Mouse (Mus musculus): ENCODE measurements around the gene Crybb1. TPM values are rescaled to one million over a fixed set of nuclear protein-coding genes. Genes with fewer than 3 reads are reported as not detected.

Crybb1 gene
- polyA plus RNA-seq, 1 experiment: 0.40 TPM

DNA sequence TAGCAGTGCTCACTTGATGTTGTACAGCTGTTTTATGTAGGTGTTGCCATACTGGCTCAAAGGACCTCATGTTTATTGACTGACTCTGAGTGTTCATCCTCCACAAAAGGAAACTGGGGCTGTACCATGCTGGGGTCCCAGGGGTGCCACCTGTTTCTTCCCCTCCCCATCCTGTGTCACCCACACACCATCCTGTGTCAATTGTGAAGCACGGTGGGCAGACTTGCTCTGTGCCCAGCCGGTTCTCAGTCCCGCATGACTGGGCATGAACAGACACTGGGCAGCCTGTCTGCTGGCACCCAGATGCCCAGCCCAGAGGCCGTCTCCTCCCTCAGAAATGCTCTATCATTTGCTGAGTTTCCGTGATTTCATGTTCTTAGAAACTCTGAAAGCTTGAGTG is 36.3 kb downstream of the Crybb1 start:
- TF ChIP-seq CTCF (IDR thresholded peaks at IDR 0.05; ENCODE audit: borderline replicate concordance, control insufficient read depth, extremely low read depth, insufficient read depth, low read length, poor library complexity): no peak
- no peak for TF ChIP-seq POLR2A (IDR thresholded peaks at IDR 0.05; ENCODE audit: control insufficient read depth, extremely low read depth, insufficient read depth, low read length, poor library complexity)
- WGBS: 57% methylated on average over 5 of the region's 5 CpGs
- DNase-seq: peak; percentile 46
- Histone ChIP-seq H3K36me3 (ENCODE audit: control insufficient read depth, insufficient read depth, low read length) (no peaks in the 10 kb centered on the region), H3K27ac (ENCODE audit: control insufficient read depth, insufficient read depth, low read length) (no peak overlapping the region), H3K4me1 (replicated peaks; ENCODE audit: control insufficient read depth, insufficient read depth, low read length) (peaks cover 45% of the 10 kb centered on the region), H3K27me3 (ENCODE audit: control insufficient read depth, insufficient read depth, low read length) (no peaks in the 10 kb centered on the region), H3K4me3 (ENCODE audit: control insufficient read depth, insufficient read depth, low read length) (no peak overlapping the region)

DNA sequence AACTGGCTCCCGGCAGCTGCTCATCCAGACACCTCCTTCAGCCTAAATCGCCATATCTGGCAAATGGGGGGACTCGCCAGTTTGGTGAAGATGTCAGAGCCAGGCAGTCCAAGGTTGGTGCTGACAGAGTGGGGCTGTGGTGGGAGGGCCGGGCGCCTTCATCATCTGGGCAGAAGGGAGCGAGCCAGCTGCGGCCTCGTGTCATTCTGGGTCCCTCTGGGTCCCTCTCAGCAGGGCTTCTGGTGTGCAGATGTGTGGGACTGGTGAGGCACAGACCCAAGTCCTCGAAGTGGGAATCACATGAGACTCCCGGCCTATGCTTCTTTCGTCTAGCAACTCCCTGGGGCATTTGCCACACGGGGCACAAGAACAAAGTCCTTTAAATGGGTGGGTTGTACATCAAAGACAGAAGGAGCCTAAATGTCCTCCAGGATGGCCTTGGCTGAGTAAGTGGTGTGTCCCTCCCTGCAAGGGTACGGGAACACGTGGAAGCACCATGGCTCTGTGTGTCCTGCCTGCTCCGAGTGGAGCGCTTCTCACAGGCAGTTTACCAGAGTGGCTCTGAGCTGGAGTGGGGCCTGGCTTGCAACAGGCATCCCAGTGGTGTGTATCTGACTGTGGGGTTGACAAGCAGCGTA is 36.8 kb downstream of the Crybb1 start:
- Histone ChIP-seq H3K36me3 (ENCODE audit: control insufficient read depth, insufficient read depth, low read length) (no peaks in the 10 kb centered on the region), H3K27me3 (ENCODE audit: control insufficient read depth, insufficient read depth, low read length) (no peaks in the 10 kb centered on the region), H3K27ac (ENCODE audit: control insufficient read depth, insufficient read depth, low read length) (no peak overlapping the region), H3K4me3 (ENCODE audit: control insufficient read depth, insufficient read depth, low read length) (no peak overlapping the region), H3K4me1 (replicated peaks; ENCODE audit: control insufficient read depth, insufficient read depth, low read length) (peaks cover 45% of the 10 kb centered on the region)
- no peak for DNase-seq
- WGBS: 92% methylated on average over 17 of the region's 17 CpGs
- TF ChIP-seq CTCF (IDR thresholded peaks at IDR 0.05; ENCODE audit: borderline replicate concordance, control insufficient read depth, extremely low read depth, insufficient read depth, low read length, poor library complexity) (no peak), POLR2A (IDR thresholded peaks at IDR 0.05; ENCODE audit: control insufficient read depth, extremely low read depth, insufficient read depth, low read length, poor library complexity) (no peak)

DNA sequence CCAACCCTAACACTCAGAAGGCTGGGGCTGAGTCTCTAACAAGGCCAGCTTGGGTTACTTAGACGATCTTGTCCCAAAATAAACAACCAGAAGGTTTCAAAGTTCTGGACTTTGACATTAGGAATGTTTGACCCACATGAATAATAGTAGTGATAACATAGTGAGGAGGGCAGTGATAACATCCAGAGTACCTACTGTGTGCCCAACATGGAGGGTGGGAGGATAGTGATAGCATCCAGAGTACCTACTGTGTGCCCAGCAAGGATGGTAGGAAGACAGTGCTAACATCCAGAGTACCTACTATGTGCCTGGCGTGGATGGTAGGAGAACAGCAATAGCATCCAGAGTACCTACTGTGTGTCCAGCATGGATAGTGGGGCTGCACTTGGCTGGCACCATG is 38.2 kb downstream of the Crybb1 start:
- no peak for DNase-seq
- no peak overlapping the region for H3K4me3 ChIP-seq (ENCODE audit: control insufficient read depth, insufficient read depth, low read length)
- peaks cover 46% of the 10 kb centered on the region for H3K4me1 ChIP-seq (replicated peaks; ENCODE audit: control insufficient read depth, insufficient read depth, low read length)
- no peaks in the 10 kb centered on the region for H3K27me3 ChIP-seq (ENCODE audit: control insufficient read depth, insufficient read depth, low read length)
- WGBS: 85% methylated on average over 2 of the region's 2 CpGs
- no peak for TF ChIP-seq POLR2A (IDR thresholded peaks at IDR 0.05; ENCODE audit: control insufficient read depth, extremely low read depth, insufficient read depth, low read length, poor library complexity)
- no peak for TF ChIP-seq CTCF (IDR thresholded peaks at IDR 0.05; ENCODE audit: borderline replicate concordance, control insufficient read depth, extremely low read depth, insufficient read depth, low read length, poor library complexity)
- H3K36me3 ChIP-seq (ENCODE audit: control insufficient read depth, insufficient read depth, low read length): no peaks in the 10 kb centered on the region
- H3K27ac ChIP-seq (ENCODE audit: control insufficient read depth, insufficient read depth, low read length): no peak overlapping the region

DNA sequence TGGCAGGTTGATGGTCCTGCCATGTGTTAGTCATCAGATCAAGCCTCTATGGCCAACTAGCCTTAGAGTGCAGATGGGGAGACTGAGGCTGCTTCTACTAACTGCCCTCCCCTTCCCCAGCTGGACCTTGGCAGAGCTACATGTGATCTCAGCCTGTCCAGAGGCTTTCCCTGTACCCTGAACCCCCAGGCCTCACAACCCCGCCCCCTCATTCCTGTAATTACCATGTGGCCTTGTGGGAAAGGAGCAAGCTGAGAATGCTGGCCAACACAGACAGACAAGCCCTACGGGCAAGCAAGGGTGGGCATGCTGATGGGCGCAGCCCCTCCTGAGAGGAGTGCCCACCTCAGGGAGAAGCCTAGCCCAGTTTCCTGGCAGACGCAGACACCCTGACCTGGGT is 39.1 kb downstream of the Crybb1 start:
- TF ChIP-seq CTCF (IDR thresholded peaks at IDR 0.05; ENCODE audit: borderline replicate concordance, control insufficient read depth, extremely low read depth, insufficient read depth, low read length, poor library complexity) (no peak), POLR2A (IDR thresholded peaks at IDR 0.05; ENCODE audit: control insufficient read depth, extremely low read depth, insufficient read depth, low read length, poor library complexity) (no peak)
- WGBS: 93% methylated on average over 4 of the region's 4 CpGs
- Histone ChIP-seq H3K27me3 (ENCODE audit: control insufficient read depth, insufficient read depth, low read length) (no peaks in the 10 kb centered on the region), H3K4me1 (replicated peaks; ENCODE audit: control insufficient read depth, insufficient read depth, low read length) (peaks cover 55% of the 10 kb centered on the region), H3K36me3 (ENCODE audit: control insufficient read depth, insufficient read depth, low read length) (no peaks in the 10 kb centered on the region), H3K4me3 (ENCODE audit: control insufficient read depth, insufficient read depth, low read length) (no peak overlapping the region), H3K27ac (ENCODE audit: control insufficient read depth, insufficient read depth, low read length) (no peak overlapping the region)
- no peak for DNase-seq

DNA sequence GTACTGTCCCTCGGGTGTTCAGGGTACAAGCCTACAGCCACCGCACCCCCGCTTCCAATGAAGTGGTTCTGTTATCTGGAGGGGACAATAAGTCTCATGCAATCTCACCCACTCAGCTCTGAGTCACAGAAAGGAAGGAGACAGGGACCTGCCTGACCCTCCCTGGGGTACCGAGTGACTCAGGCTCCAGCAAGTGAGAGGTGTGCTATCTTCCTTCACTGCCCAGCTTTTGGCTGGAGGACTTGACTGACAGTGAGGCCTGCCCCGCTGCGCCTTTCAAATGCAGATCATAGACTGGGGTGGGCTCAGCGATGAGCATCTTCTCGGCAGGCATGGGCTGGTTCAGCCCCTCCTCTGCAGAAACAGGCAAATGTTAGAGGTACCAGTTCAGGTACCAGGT is 39.5 kb downstream of the Crybb1 start:
- H3K4me1 ChIP-seq (replicated peaks; ENCODE audit: control insufficient read depth, insufficient read depth, low read length): peaks cover 56% of the 10 kb centered on the region
- H3K27ac ChIP-seq (ENCODE audit: control insufficient read depth, insufficient read depth, low read length): no peak overlapping the region
- TF ChIP-seq CTCF (IDR thresholded peaks at IDR 0.05; ENCODE audit: borderline replicate concordance, control insufficient read depth, extremely low read depth, insufficient read depth, low read length, poor library complexity): no peak
- no peak for TF ChIP-seq POLR2A (IDR thresholded peaks at IDR 0.05; ENCODE audit: control insufficient read depth, extremely low read depth, insufficient read depth, low read length, poor library complexity)
- no peaks in the 10 kb centered on the region for H3K27me3 ChIP-seq (ENCODE audit: control insufficient read depth, insufficient read depth, low read length)
- H3K4me3 ChIP-seq (ENCODE audit: control insufficient read depth, insufficient read depth, low read length): no peak overlapping the region
- no peaks in the 10 kb centered on the region for H3K36me3 ChIP-seq (ENCODE audit: control insufficient read depth, insufficient read depth, low read length)
- no peak for DNase-seq
- 92% methylated on average over 8 of the region's 8 CpGs for WGBS

DNA sequence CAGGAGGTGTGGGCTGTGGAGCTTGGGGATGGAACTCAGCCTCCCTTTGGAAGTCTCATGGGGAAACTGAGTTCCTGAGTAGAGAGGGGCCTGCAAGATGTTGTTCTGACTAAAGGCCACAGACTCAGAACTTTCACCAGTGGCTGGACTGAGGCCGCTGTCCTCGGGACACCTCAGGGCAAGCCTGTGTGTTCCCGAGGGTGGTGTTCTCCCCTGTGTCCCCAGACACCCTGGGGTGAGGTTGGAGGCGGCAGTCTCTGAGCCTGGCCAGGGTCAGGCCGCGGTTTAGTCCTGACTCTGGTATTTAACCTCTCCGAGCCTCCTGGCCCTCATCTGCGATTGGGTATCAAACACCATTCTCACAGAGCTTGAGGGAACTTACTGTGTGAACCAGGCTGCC is 39.9 kb downstream of the Crybb1 start:
- 93% methylated on average over 8 of the region's 8 CpGs for WGBS
- TF ChIP-seq POLR2A (IDR thresholded peaks at IDR 0.05; ENCODE audit: control insufficient read depth, extremely low read depth, insufficient read depth, low read length, poor library complexity) (no peak), CTCF (IDR thresholded peaks at IDR 0.05; ENCODE audit: borderline replicate concordance, control insufficient read depth, extremely low read depth, insufficient read depth, low read length, poor library complexity) (no peak)
- DNase-seq: no peak
- Histone ChIP-seq H3K4me1 (replicated peaks; ENCODE audit: control insufficient read depth, insufficient read depth, low read length) (peaks cover 60% of the 10 kb centered on the region), H3K36me3 (ENCODE audit: control insufficient read depth, insufficient read depth, low read length) (no peaks in the 10 kb centered on the region), H3K27me3 (ENCODE audit: control insufficient read depth, insufficient read depth, low read length) (no peaks in the 10 kb centered on the region), H3K27ac (ENCODE audit: control insufficient read depth, insufficient read depth, low read length) (no peak overlapping the region), H3K4me3 (ENCODE audit: control insufficient read depth, insufficient read depth, low read length) (no peak overlapping the region)
